Mouse (Mus musculus) heart, postnatal 0 days (tissue): ENCODE measurements at regions not wholly inside any gene's neighbourhood (a gene's known extent, or its start where the extent isn't known, plus 50 kb on each side); places are given as distances from the start of the nearest gene placed in this dataset.

ENCODE experiments used
- CTCF ChIP-seq: IDR thresholded peaks from 2 replicates; pipeline ENCODE4 v1.5.1; 2016; ENCODE audit warnings: antibody characterized with exemption, control low read depth, low read depth
- EP300 ChIP-seq: IDR thresholded peaks from 2 replicates; pipeline ENCODE4 v1.6.1; 2016; ENCODE audit warnings: antibody characterized with exemption, low read depth

GRCm38 (mm10) chr16:39196896-39197295, 304.4 kb downstream of the Igsf11 start:
- TF ChIP-seq CTCF = no peak
- TF ChIP-seq EP300 = no peak
